Mouse (Mus musculus) cerebellum, adult 2 months (tissue): ENCODE measurements around the gene Lce1c.

ENCODE experiments used
- CTCF ChIP-seq: fragments of 200-500 bp; IDR thresholded peaks from 2 replicates; pipeline ENCODE4 v1.5.1; 2011; ENCODE audit warnings: low read depth, mild to moderate bottlenecking, control low read depth, low read length, moderate library complexity, borderline replicate concordance; ENCODE audit not compliant: insufficient read depth
- POLR2A ChIP-seq: fragments of 200-500 bp; IDR thresholded peaks from 2 replicates; pipeline ENCODE4 v1.6.1; 2011; ENCODE audit warnings: low read length, control low read depth, borderline replicate concordance; ENCODE audit not compliant: insufficient read depth

- TF ChIP-seq CTCF (no peak), POLR2A (no peak)
These were observed at the start of gene Lce1c for GRCm38 (mm10) chr3:92678947-92679346.
